Mouse (Mus musculus): ENCODE measurements around the gene Olig1.

Olig1 gene

DNA sequence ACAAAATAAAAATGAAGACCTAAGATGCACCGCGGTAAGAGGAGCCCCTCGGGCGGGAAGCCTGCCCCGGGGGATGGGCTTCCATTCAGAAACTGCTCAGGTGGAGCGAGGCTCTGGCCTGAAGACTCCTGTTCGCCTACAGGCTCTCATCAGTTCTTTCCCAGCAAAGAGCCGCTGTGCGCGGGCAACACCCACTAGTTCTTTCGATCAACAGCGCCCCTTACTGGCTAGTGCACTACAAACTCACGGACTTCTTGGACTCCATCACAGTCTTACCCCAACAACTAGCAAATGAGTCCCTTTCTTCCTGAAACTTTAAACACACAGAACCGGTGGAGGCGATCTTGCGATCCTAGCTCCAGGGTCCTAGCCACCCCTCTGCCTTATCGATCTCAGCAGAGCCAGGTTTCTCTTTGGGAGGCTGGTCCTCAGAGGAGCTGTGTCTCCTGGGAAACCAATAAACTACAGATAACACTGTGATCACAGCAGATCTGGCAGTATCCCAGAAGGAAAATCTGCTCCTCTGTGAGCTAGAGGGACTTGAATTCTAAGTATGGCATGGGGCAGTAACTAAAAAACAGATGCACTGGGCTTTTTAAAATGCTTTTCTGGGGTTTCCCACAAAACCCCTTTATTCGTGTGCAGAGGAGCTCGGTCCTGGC, 44.7 kb downstream of the Olig1 start:
- peak; percentile 70 for DNase-seq

DNA sequence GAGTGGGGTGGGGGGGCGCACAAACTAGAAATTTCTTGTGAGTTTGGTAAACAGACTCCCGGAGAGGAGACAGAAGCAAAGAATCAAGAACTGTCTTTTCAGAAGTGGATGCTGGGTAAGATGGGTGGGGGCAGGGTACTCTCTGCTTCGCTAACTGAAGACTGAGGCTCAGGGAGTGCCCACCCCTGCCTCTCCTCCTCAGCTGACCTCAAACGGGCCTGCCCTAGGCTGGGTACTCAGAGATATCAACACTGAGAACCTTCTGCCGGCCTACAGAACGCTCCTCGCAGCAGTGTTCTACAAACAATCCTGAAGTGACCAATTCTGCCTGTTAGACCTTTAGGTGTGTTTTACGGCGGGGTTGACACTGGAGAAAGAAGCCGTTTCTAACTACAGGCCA, 50.6 kb downstream of the Olig1 start:
- DNase-seq: no peak

DNA sequence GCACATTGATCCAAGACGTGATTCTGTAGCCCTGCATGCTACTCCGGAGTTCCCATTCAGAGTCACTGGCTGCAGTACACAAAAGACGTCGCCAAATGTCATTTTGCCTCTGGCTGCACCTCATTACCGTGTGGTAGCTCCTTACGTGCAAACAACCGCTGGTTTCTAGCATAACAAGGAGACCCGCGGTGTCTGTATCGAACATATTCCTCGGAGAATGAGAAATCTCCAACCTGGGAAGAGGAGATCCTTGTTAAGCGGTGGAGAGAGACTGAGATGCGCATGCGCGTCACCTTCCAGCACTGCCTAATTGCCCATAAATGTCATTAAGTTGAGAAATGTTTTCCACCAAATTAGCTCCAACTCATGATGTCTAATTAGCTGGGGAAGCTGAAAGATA, 51.0 kb downstream of the Olig1 start:
- no peak for DNase-seq

Measured in kidney, adult 18-20 months (tissue).